Mouse (Mus musculus): ENCODE results near the gene Rtl8c. TPM values are rescaled to one million over a fixed set of nuclear protein-coding genes. Genes with fewer than 3 reads are reported as not detected.
"Not testable (repeated sequence)": the region's sequence is repeated elsewhere in the genome, so short reads cannot be mapped to it uniquely, and the experiment has no call there.

Rtl8c gene
- polyA plus RNA-seq, 1 experiment from 2014 or later = 61.8 TPM

GRCm38 (mm10) chrX:53642980-53643961 is 35.4 kb downstream of the Rtl8c start, which contains the start of gene Rtl8a:
Rtl8a (minus strand) TSS chrX:53643682.
- 17% methylated on average over 13 of the region's 50 CpGs for WGBS
- not testable (repeated sequence) for H3K27ac ChIP-seq; H3K4me1 ChIP-seq; H3K9me3 ChIP-seq; H3K27me3 ChIP-seq; H3K9ac ChIP-seq; H3K36me3 ChIP-seq (replicated peaks)
- peak within 1 kb of the TSS; percentile 44 for H3K4me2 ChIP-seq
- H3K4me3 ChIP-seq (replicated peaks) = peak within 1 kb of the TSS; percentile 33
- ATAC-seq (ENCODE audit: low FRiP score) = peak; percentile 95

GRCm38 (mm10) chrX:53645885-53646284 is 38.1 kb downstream of the Rtl8c start:
- Histone ChIP-seq H3K9ac (no peak overlapping the region), H3K36me3 (replicated peaks) (no peaks in the 10 kb centered on the region), H3K4me2 (no peak overlapping the region), H3K9me3 (no peaks in the 10 kb centered on the region), H3K4me1 (no peaks in the 10 kb centered on the region), H3K27ac (no peak overlapping the region), H3K27me3 (no peaks in the 10 kb centered on the region), H3K4me3 (replicated peaks) (no peak overlapping the region)
- no peak for ATAC-seq (ENCODE audit: low FRiP score)
- 87% methylated on average over 6 of the region's 6 CpGs for WGBS

DNA sequence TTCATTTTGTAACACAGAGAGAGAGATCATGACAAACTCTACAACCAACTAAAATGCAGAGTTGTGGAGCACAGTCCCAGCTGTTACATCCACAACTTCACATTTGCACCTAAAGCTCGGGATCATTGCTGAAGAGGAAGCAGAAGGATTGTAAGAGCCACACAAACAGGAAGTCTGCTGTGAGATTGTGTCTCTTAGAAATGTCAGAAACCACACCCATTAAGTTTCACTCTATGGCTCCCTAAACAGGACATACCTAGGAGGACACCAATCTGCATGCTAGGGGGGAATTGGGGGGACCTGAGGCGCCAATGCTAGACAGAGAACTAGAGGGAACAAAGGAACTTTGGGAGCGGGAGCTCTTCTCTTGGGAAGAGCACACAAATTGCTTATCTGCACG is 45.1 kb downstream of the Rtl8c start:
- not testable (repeated sequence) for H3K27me3 ChIP-seq; H3K27ac ChIP-seq; H3K4me2 ChIP-seq; H3K9me3 ChIP-seq; H3K36me3 ChIP-seq (replicated peaks); ATAC-seq (ENCODE audit: low FRiP score); H3K4me1 ChIP-seq; H3K4me3 ChIP-seq (replicated peaks); H3K9ac ChIP-seq
- 70% methylated on average over 4 of the region's 4 CpGs for WGBS

Other genes starting within 250 kb of the Rtl8c start
- gene Mospd1, start 237.5 kb upstream of the Rtl8c start, polyA plus RNA-seq (2016; fragmentation: Nextera tagmentation; extraction: Ambion mirVana) = 52.9 and 54.4 TPM in 2 replicates
- gene Etd, start 173.1 kb upstream of the Rtl8c start, polyA plus RNA-seq (2016; fragmentation: Nextera tagmentation; extraction: Ambion mirVana) = not detected in 2 replicates
- 0.44 TPM in 1 of 2 replicates, not detected in the other for gene Gm14597, start 947 bp downstream of the Rtl8c start, polyA plus RNA-seq (2016; fragmentation: Nextera tagmentation; extraction: Ambion mirVana)
- gene Rtl8a, start 35.6 kb downstream of the Rtl8c start, polyA plus RNA-seq (2016; fragmentation: Nextera tagmentation; extraction: Ambion mirVana) = 91.9 and 99.0 TPM in 2 replicates
- gene Rtl8b, start 62.4 kb downstream of the Rtl8c start, polyA plus RNA-seq (2016; fragmentation: Nextera tagmentation; extraction: Ambion mirVana) = 71.9 and 74.0 TPM in 2 replicates
- 0.32 and 0.34 TPM in 2 replicates for gene 4930502E18Rik, start 116.8 kb downstream of the Rtl8c start, polyA plus RNA-seq (2016; fragmentation: Nextera tagmentation; extraction: Ambion mirVana)
- not detected in 2 replicates for gene 1700013H16Rik, start 149.8 kb downstream of the Rtl8c start, polyA plus RNA-seq (2016; fragmentation: Nextera tagmentation; extraction: Ambion mirVana)
- not detected in 2 replicates for gene Zfp36l3, start 168.4 kb downstream of the Rtl8c start, polyA plus RNA-seq (2016; fragmentation: Nextera tagmentation; extraction: Ambion mirVana)
- gene Xlr, start 189.7 kb downstream of the Rtl8c start, polyA plus RNA-seq (2016; fragmentation: Nextera tagmentation; extraction: Ambion mirVana) = 0.64 and 0.82 TPM in 2 replicates

Data from forebrain, embryonic 12.5 days (tissue).